Mouse (Mus musculus): ENCODE data around the gene Wdfy3. TPM values are rescaled to one million over a fixed set of nuclear protein-coding genes. Genes with fewer than 3 reads are reported as not detected.

The Wdfy3 gene
- polyA plus RNA-seq, 1 experiment from 2014 or later, result 17.7 TPM

DNA sequence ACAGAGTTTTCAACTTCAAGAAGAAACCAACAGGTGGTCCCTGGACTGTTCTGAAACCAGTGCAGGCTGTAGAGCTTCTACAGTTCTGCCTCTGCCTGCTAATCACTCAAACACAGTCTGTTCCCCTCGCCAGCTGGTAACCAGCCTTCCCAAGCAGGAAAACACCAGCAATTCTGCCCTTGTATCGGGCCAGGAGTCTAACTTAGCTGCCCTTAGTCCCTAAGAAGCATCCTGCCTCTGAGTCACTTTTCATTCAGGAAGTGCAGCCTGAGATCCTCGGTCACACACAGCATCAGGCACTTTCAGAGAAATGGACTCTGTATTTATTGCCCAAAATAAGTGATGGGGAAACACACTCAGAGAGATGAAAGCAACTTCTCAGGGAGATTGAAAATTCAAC is 66.3 kb downstream of the Wdfy3 start:
- no peak overlapping the region for H3K9ac ChIP-seq (replicated peaks; ENCODE audit: low read length)
- H3K4me2 ChIP-seq (ENCODE audit: low read depth, low read length), result no peak overlapping the region
- DNase-seq (ENCODE audit: low spot score) (no peak), ATAC-seq (replicated peaks; ENCODE audit: insufficient number of reproducible peaks, low FRiP score, low TSS enrichment, low read depth) (no peak)
- no peak overlapping the region for H3K27ac ChIP-seq (replicated peaks; ENCODE audit: low read depth, low read length)
- no peak overlapping the region for H3K4me3 ChIP-seq (ENCODE audit: low read depth, low read length)
- WGBS, result 75% methylated on average over 3 of the region's 3 CpGs
- H3K9me3 ChIP-seq (replicated peaks; ENCODE audit: control insufficient read depth, low read length), result no peaks in the 10 kb centered on the region
- no peaks in the 10 kb centered on the region for H3K4me1 ChIP-seq (ENCODE audit: control insufficient read depth, insufficient read depth, low read length)
- no peaks in the 10 kb centered on the region for H3K27me3 ChIP-seq (ENCODE audit: control insufficient read depth, insufficient read depth, low read length)
- H3K36me3 ChIP-seq (replicated peaks; ENCODE audit: control insufficient read depth, insufficient read depth, low read depth, low read length), result no peaks in the 10 kb centered on the region

DNA sequence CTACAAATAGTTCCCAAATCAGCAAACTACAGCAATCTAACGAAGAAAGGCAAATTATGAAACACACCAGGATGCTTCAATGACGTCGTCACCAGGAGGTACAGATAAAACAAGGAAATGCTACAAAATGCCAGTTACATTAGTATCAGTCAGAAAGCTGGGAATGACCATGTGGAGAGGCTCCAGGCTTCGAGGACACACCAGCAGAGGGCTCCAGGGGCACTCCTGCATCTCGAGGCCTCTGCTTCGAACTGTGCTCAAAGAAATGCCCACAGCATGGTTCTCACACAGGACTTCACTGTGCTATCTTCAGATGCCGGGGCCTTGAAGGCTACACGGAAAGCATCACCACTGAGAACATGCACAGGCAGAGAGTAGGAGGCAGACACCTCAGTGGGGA is 68.7 kb downstream of the Wdfy3 start:
- Histone ChIP-seq H3K4me1 (ENCODE audit: control insufficient read depth, insufficient read depth, low read length) (peaks cover 2% of the 10 kb centered on the region; the same call in 1 of the 2 replicates), H3K9ac (replicated peaks; ENCODE audit: low read length) (no peak overlapping the region), H3K4me2 (ENCODE audit: low read depth, low read length) (no peak overlapping the region), H3K4me3 (ENCODE audit: low read depth, low read length) (no peak overlapping the region), H3K27me3 (ENCODE audit: control insufficient read depth, insufficient read depth, low read length) (no peaks in the 10 kb centered on the region), H3K27ac (replicated peaks; ENCODE audit: low read depth, low read length) (no peak overlapping the region), H3K9me3 (replicated peaks; ENCODE audit: control insufficient read depth, low read length) (no peaks in the 10 kb centered on the region), H3K36me3 (replicated peaks; ENCODE audit: control insufficient read depth, insufficient read depth, low read depth, low read length) (no peaks in the 10 kb centered on the region)
- WGBS, result 83% methylated on average over 8 of the region's 8 CpGs
- no peak for DNase-seq (ENCODE audit: low spot score)
- ATAC-seq (replicated peaks; ENCODE audit: insufficient number of reproducible peaks, low FRiP score, low TSS enrichment, low read depth), result no peak

DNA sequence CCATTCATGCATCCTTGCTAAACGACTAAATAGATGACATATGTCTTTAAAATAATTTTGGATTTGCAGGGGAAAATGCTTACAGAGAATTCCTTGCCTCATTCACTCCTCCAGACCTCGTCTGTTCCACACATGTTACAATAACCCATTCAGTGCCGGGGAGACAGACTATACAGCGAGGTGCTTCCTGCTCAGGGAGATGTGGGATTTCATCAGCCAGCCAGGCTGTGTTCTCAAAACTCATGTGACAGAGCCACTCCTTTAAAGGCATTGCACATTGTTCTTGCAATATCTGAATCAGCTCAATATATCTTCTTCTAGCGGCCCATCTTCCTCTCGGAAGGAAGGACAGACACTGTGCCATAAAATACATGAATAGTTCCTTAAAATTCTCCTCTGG is 70.8 kb downstream of the Wdfy3 start:
- H3K4me1 ChIP-seq (ENCODE audit: control insufficient read depth, insufficient read depth, low read length), result peaks cover 2% of the 10 kb centered on the region; the same call in 1 of the 2 replicates
- no peak overlapping the region for H3K9ac ChIP-seq (replicated peaks; ENCODE audit: low read length)
- H3K9me3 ChIP-seq (replicated peaks; ENCODE audit: control insufficient read depth, low read length), result no peaks in the 10 kb centered on the region
- 62% methylated on average over 6 of the region's 6 CpGs for WGBS
- no peak overlapping the region for H3K4me2 ChIP-seq (ENCODE audit: low read depth, low read length)
- 0 out of 2 replicates have a peak, but pooled peaks have one; percentile 48 for ATAC-seq (replicated peaks; ENCODE audit: insufficient number of reproducible peaks, low FRiP score, low TSS enrichment, low read depth)
- no peak overlapping the region for H3K27ac ChIP-seq (replicated peaks; ENCODE audit: low read depth, low read length)
- H3K36me3 ChIP-seq (replicated peaks; ENCODE audit: control insufficient read depth, insufficient read depth, low read depth, low read length), result no peaks in the 10 kb centered on the region
- no peaks in the 10 kb centered on the region for H3K27me3 ChIP-seq (ENCODE audit: control insufficient read depth, insufficient read depth, low read length)
- H3K4me3 ChIP-seq (ENCODE audit: low read depth, low read length), result no peak overlapping the region
- DNase-seq (ENCODE audit: low spot score), result peak; percentile 43

DNA sequence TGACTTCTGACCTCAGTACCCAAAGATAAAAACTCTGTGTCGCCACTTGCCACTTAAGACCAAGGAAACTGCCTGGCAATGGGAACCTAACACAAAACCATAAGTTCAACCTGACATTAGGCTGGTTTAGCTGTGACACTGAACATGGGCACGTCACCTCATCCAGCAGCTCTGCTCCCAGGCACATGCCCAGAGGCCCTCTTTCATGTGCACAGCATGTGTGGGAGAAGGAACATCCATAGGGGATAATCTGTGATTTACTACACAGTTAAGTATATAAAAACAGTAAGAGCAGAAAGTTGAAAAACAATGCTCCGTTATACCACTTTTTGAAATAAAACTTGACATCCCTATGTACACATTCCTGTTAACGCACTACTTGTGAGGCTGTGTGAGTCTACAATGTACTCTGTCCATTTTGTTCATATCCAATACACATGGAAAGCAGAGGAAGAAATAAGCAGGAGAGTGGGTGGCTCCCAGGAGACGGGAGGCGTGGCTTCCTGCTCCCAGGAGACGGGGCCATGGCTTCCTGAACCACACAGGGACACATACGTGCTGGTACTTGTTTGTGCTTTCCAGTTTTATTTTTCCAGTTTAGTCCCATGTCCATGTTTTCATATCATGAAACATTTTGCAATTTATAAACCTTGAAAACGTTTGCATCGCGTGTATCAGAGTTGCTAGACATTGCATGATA is 73.5 kb downstream of the Wdfy3 start:
- Histone ChIP-seq H3K36me3 (replicated peaks; ENCODE audit: control insufficient read depth, insufficient read depth, low read depth, low read length) (no peaks in the 10 kb centered on the region), H3K4me1 (ENCODE audit: control insufficient read depth, insufficient read depth, low read length) (peaks cover 2% of the 10 kb centered on the region; the same call in 1 of the 2 replicates), H3K27ac (replicated peaks; ENCODE audit: low read depth, low read length) (no peak overlapping the region), H3K9me3 (replicated peaks; ENCODE audit: control insufficient read depth, low read length) (no peaks in the 10 kb centered on the region), H3K9ac (replicated peaks; ENCODE audit: low read length) (no peak overlapping the region), H3K27me3 (ENCODE audit: control insufficient read depth, insufficient read depth, low read length) (no peaks in the 10 kb centered on the region), H3K4me3 (ENCODE audit: low read depth, low read length) (no peak overlapping the region), H3K4me2 (ENCODE audit: low read depth, low read length) (no peak overlapping the region)
- ATAC-seq (replicated peaks; ENCODE audit: insufficient number of reproducible peaks, low FRiP score, low TSS enrichment, low read depth) (no peak), DNase-seq (ENCODE audit: low spot score) (no peak)
- WGBS, result 88% methylated on average over 11 of the region's 11 CpGs

DNA sequence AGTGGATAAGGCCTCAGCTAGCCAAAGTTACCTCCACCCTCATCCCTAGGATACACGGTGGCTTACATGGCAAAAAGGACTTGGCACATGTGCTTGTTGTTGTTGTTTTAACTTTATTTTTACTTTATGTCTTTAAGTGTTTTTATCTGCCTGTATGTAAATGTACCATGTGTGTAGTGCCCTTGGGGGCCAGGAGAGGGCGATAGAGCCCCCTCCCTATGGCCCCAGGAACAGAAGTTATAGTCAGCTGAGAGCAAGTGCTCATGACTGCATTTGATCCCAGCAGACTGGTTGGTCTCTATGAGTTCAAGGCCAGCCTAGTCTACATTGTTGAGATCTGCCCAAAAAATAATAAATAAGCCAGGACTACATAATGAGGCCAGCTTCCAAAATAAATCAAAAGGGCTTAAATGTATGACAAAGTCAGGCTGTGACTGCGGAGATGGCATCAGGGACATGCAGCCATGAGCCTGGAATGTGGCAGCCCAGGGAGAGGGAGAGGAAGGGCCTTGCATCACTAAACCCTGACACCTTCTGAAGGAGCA is 74.2 kb downstream of the Wdfy3 start:
- DNase-seq (ENCODE audit: low spot score), result no peak
- Histone ChIP-seq H3K4me1 (ENCODE audit: control insufficient read depth, insufficient read depth, low read length) (peaks cover 2% of the 10 kb centered on the region; the same call in 1 of the 2 replicates), H3K36me3 (replicated peaks; ENCODE audit: control insufficient read depth, insufficient read depth, low read depth, low read length) (no peaks in the 10 kb centered on the region), H3K4me3 (ENCODE audit: low read depth, low read length) (no peak overlapping the region), H3K9ac (replicated peaks; ENCODE audit: low read length) (no peak overlapping the region), H3K27ac (replicated peaks; ENCODE audit: low read depth, low read length) (no peak overlapping the region), H3K4me2 (ENCODE audit: low read depth, low read length) (no peak overlapping the region), H3K27me3 (ENCODE audit: control insufficient read depth, insufficient read depth, low read length) (no peaks in the 10 kb centered on the region), H3K9me3 (replicated peaks; ENCODE audit: control insufficient read depth, low read length) (no peaks in the 10 kb centered on the region)
- ATAC-seq (replicated peaks; ENCODE audit: insufficient number of reproducible peaks, low FRiP score, low TSS enrichment, low read depth), result no peak
- 83% methylated on average over 3 of the region's 3 CpGs for WGBS

DNA sequence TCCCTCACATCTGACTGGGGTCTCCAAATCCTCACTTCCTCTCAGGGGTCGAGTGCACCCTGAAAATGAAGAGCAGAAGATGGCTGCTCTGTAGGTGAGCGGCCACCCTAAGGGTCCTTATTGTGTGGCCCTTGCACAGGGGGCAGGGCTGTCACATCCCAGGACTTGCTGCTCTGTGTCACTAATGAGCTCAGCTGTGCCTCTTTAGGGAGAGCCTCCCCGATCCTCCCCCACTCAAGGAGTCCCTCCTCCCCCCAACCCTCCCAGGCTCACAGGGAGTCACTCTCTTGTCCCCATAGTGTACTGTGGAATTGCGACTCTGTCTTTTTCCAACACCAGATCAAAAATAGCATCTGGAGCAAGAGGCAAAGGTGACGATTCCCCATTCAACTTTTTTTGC is 75.7 kb downstream of the Wdfy3 start:
- no peaks in the 10 kb centered on the region for H3K9me3 ChIP-seq (replicated peaks; ENCODE audit: control insufficient read depth, low read length)
- WGBS, result 57% methylated on average over 5 of the region's 5 CpGs
- H3K4me3 ChIP-seq (ENCODE audit: low read depth, low read length), result no peak overlapping the region
- no peaks in the 10 kb centered on the region for H3K36me3 ChIP-seq (replicated peaks; ENCODE audit: control insufficient read depth, insufficient read depth, low read depth, low read length)
- H3K27me3 ChIP-seq (ENCODE audit: control insufficient read depth, insufficient read depth, low read length), result no peaks in the 10 kb centered on the region
- no peak overlapping the region for H3K9ac ChIP-seq (replicated peaks; ENCODE audit: low read length)
- no peak overlapping the region for H3K27ac ChIP-seq (replicated peaks; ENCODE audit: low read depth, low read length)
- peaks cover 2% of the 10 kb centered on the region; the same call in 1 of the 2 replicates for H3K4me1 ChIP-seq (ENCODE audit: control insufficient read depth, insufficient read depth, low read length)
- H3K4me2 ChIP-seq (ENCODE audit: low read depth, low read length), result no peak overlapping the region
- DNase-seq (ENCODE audit: low spot score) (no peak), ATAC-seq (replicated peaks; ENCODE audit: insufficient number of reproducible peaks, low FRiP score, low TSS enrichment, low read depth) (no peak)

DNA sequence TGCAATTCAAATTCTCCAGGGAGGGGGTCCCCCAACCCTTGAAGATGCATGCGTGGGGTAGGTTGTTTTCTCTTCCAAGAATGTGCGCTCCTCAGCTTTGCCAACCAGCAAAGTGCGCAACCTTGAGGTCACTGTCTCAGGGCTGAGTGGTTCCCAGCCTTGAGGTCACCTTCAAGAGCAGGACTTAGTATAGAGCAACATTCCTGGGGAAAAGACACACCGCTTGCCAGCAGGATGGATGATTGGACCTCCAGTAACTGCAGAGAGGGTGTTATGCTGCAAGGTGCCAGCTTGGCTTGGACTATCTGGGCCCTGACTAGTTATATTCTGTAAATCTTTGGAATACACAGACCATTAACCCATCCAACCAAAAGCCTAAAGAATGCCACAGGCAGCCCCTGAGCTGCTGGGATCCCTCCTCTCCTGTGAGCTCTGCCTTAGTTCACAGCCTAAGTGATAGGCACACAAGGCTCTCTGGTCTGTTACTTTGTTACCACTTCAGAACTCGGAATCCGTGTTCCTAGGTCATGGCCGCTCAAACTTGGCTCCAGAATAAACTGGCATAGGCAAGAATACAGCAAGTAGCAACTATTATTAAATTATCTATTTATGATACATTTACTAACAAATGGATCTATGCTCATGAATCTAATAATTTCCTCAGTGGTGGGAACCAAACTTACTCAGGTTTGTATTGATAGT is 76.6 kb downstream of the Wdfy3 start:
- H3K9me3 ChIP-seq (replicated peaks; ENCODE audit: control insufficient read depth, low read length), result no peaks in the 10 kb centered on the region
- 91% methylated on average over 7 of the region's 7 CpGs for WGBS

DNA sequence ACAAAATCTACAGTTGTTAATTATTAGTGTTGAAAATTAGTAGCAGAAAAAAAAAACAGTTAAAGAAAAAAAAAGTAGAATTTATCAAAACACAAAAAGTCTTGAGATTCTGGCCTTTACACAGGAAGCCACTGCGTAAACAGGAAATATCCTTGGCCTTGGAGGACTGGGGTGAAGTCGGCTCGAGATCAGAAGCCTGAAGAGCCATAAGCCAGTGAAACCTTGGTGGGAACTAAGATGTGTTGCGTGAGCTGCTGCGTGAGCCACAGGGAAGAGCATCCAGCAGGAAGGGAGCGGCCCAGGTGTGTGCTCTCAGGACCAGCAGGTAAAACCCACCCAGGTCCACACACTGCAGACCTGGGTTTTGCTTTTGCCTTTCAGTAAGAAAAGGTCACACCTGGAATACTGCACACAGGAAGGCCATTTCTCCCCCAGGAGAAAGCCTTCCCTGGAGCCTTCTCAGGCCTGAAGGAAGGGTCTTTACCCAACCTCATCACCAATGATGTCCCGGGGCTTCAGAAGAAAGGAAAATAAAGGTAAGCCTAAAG is 79.3 kb downstream of the Wdfy3 start:
- Histone ChIP-seq H3K27me3 (ENCODE audit: control insufficient read depth, insufficient read depth, low read length) (no peaks in the 10 kb centered on the region), H3K9ac (replicated peaks; ENCODE audit: low read length) (no peak overlapping the region), H3K4me2 (ENCODE audit: low read depth, low read length) (no peak overlapping the region), H3K4me3 (ENCODE audit: low read depth, low read length) (no peak overlapping the region), H3K36me3 (replicated peaks; ENCODE audit: control insufficient read depth, insufficient read depth, low read depth, low read length) (no peaks in the 10 kb centered on the region), H3K27ac (replicated peaks; ENCODE audit: low read depth, low read length) (no peak overlapping the region), H3K9me3 (replicated peaks; ENCODE audit: control insufficient read depth, low read length) (no peaks in the 10 kb centered on the region), H3K4me1 (ENCODE audit: control insufficient read depth, insufficient read depth, low read length) (no peaks in the 10 kb centered on the region)
- WGBS, result 81% methylated on average over 7 of the region's 7 CpGs
- ATAC-seq (replicated peaks; ENCODE audit: insufficient number of reproducible peaks, low FRiP score, low TSS enrichment, low read depth) (no peak), DNase-seq (ENCODE audit: low spot score) (no peak)

More for the DNA sequence above, 76.6 kb downstream of the Wdfy3 start:
- H3K4me2 ChIP-seq (ENCODE audit: low read depth, low read length), result no peak overlapping the region
- no peak overlapping the region for H3K27ac ChIP-seq (replicated peaks; ENCODE audit: low read depth, low read length)
- no peaks in the 10 kb centered on the region for H3K27me3 ChIP-seq (ENCODE audit: control insufficient read depth, insufficient read depth, low read length)
- no peak for ATAC-seq (replicated peaks; ENCODE audit: insufficient number of reproducible peaks, low FRiP score, low TSS enrichment, low read depth)
- H3K9ac ChIP-seq (replicated peaks; ENCODE audit: low read length), result no peak overlapping the region
- no peak overlapping the region for H3K4me3 ChIP-seq (ENCODE audit: low read depth, low read length)
- DNase-seq (ENCODE audit: low spot score), result no peak
- H3K36me3 ChIP-seq (replicated peaks; ENCODE audit: control insufficient read depth, insufficient read depth, low read depth, low read length), result no peaks in the 10 kb centered on the region
- H3K4me1 ChIP-seq (ENCODE audit: control insufficient read depth, insufficient read depth, low read length), result peaks cover 2% of the 10 kb centered on the region; the same call in 1 of the 2 replicates
